Mouse (Mus musculus): Measurements from ENCODE around the gene Mtch2.

- TF ChIP-seq CTCF (IDR thresholded peaks at IDR 0.05; ENCODE audit: low read depth, low read length), result no peak
- TF ChIP-seq POLR2A (IDR thresholded peaks at IDR 0.05; ENCODE audit: extremely low read depth, insufficient read depth, low read length), result no peak
These were observed 28.2 kb upstream of the Mtch2 start for GRCm38 (mm10) chr2:90818710-90819109.
